Mouse (Mus musculus) left cerebral cortex, postnatal 4 days (tissue): ENCODE data around the gene Slc9a8. TPM values are rescaled to one million over a fixed set of nuclear protein-coding genes. Genes with fewer than 3 reads are reported as not detected.
A peak's percentile ranks its signal among the peaks of the same experiment; 100 is the strongest.
"Not testable (repeated sequence)": the region's sequence is repeated elsewhere in the genome, so short reads cannot be mapped to it uniquely, and the experiment has no call there.

ENCODE experiments used
- DNase-seq: peaks from one replicate; pipeline ENCODE4 v3.0.0-alpha.2; 2022
- intact Hi-C: fragments of 180-260 bp; cut with DNase I; formaldehyde crosslinking; loops from one replicate; pipeline ENCODE4 v1.15.1; 2025
- total RNA-seq, 2 experiments: library from RNA; stranded (reverse); gene quantifications; 2 replicates each; pipeline ENCODE4 v1.2.3; 2021

Gene Slc9a8
- total RNA-seq: 10 to 100 TPM; 33.9 to 42.1 TPM

DNA sequence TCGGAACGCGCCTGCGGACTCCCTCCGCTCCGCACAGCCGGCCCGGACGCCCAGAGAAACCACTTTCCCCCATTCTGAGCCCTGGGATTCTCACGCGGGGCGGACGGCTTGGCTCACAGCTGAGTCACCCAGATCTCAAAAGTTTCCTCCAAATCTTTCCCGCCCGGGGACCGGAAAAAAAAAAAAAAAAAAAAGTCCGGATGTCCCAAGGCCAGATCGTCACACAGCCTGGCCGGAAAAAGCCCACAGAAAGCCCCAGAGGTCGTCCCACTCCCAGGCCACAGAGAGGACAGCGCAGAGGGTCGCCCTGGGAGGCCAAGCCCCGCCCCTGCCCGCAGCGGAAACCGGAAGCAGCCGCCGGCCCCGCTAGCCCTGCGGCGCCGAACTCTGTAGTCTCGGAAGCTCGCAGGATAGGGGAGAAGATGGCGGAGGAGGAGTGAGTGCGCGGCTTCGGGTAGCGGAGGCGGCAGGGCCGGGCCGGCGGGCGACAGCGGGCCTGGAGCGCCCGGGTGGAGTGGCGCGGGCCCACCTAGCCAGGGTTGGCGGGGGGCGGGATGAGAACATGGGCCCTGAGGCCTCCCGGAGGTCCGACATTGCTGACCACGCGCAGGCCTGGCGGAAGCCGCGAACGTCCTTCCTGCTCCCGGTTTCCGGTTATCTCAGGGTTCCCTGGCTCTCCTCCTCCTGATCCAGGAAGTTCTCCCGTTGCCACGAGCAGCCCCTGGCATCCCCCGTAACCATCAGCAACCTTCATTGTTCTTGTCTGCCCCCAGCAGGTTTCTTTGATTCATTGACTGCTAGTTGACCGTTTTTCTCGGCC is at the start of gene Slc9a8:
TSS of gene Slc9a8 (plus strand) at position 383 of the 820 bp plus-strand sequence.
- intact Hi-C loops: no loop called here

GRCm38 (mm10) chr2:167373266-167373665 is 48.2 kb upstream of the Slc9a8 start:
- peak; percentile 83 for DNase-seq
- intact Hi-C loops: no loop called here

More for the DNA sequence above, at the start of gene Slc9a8:
- peak; percentile 95 for DNase-seq

- intact Hi-C loops: no loop called here
Observed at GRCm38 (mm10) chr2:167374191-167374805, 47.2 kb upstream of the Slc9a8 start.

DNA sequence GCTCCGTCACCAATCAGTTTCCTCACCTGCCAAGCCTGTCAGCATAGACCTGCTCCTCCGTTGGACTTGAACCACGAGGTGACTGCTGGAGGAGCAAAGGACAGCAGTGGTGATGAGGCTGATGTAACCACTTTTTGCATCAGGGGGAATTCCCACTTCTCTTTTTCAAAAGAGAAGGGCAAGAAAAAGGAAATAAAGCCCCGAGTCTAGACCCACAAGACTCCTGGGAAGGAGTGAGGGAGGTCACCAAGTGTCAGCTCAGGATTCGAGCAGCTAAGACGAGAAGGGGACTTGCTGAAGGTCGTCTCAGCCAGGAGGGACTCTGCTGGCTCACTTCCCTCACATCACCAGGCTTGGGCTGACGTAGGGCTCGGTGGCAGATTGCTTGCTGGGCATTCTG is 46.4 kb upstream of the Slc9a8 start:
- no peak for DNase-seq

More at GRCm38 (mm10) chr2:167374191-167374805, 47.2 kb upstream of the Slc9a8 start:
- no peak for DNase-seq

GRCm38 (mm10) chr2:167375688-167376087 is 45.8 kb upstream of the Slc9a8 start:
- intact Hi-C loops: no loop called here
- DNase-seq: no peak

More for the DNA sequence above, 46.4 kb upstream of the Slc9a8 start:
- intact Hi-C loops: no loop called here

GRCm38 (mm10) chr2:167376160-167376564 is 45.4 kb upstream of the Slc9a8 start:
- intact Hi-C loops: no loop called here
- DNase-seq: peak; percentile 21

DNA sequence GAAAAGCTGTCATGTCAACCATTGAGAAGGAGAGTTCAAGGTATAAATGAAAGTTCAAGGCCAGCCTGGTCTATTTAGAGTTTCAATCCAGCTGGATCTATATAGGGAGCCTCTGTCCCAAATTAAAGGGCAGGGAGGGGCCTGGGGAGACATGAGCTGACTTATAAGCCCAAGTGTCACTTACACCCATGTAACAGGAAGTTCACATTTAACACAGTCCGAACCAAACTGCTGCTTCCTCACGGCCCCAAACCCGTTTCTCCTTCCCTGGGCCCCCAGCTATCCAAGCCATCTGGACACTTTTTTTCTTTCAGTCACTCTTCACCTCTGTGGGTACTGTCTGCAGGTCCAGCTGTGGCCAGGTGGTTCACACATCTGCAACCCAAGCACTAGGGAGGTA is 43.8 kb upstream of the Slc9a8 start:
- intact Hi-C loops: no loop called here
- DNase-seq: no peak

DNA sequence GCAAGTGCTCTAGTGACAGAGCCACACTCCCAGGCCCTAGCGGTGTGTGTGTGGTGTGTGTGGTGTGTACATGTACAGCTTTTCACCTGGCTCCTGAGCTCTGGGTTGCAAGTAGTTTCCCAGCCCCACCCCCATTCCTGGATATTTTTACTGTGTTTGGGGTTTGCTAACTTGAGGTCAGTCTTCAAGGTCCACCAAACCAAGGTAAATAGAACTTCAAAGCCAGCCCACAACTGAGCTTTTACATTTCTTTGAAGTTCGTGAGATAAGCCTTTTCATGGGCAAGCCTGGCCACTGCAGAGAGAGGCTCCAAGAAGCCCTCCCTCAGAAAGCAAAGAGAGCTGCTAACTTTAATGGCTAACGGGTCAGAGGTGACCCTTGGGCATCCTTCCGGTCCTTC is 42.5 kb upstream of the Slc9a8 start:
- intact Hi-C loops: no loop called here
- no peak for DNase-seq

GRCm38 (mm10) chr2:167380615-167381285 is 40.8 kb upstream of the Slc9a8 start:
- intact Hi-C loops: no loop called here
- DNase-seq: no peak

DNA sequence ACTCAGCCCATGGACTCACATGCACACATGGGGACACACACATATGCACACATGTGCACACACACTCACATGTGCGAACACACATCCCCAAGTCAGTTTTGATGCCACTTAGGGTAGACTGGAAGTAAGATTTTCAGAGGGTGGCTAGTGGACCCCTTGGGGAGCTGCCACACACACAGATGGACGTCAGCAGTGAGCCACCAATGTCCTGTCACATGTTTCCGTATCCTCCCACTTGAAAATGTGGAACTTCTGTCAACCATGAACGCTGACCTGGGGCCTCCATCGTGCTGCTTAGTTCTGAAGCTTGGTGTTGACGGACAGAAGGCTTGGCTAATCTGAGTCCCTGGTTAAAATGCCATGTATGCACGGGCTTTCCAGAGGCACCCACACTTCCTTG is 39.9 kb upstream of the Slc9a8 start:
- no peak for DNase-seq
- intact Hi-C loops: no loop called here

- intact Hi-C loops: no loop called here
- DNase-seq: no peak
Observed at GRCm38 (mm10) chr2:167382389-167382788, 39.1 kb upstream of the Slc9a8 start.

GRCm38 (mm10) chr2:167383666-167384083 is 37.8 kb upstream of the Slc9a8 start:
- intact Hi-C loops: no loop called here
- DNase-seq: no peak

- no peak for DNase-seq
Observed at GRCm38 (mm10) chr2:167386456-167386855, 35.1 kb upstream of the Slc9a8 start.

DNA sequence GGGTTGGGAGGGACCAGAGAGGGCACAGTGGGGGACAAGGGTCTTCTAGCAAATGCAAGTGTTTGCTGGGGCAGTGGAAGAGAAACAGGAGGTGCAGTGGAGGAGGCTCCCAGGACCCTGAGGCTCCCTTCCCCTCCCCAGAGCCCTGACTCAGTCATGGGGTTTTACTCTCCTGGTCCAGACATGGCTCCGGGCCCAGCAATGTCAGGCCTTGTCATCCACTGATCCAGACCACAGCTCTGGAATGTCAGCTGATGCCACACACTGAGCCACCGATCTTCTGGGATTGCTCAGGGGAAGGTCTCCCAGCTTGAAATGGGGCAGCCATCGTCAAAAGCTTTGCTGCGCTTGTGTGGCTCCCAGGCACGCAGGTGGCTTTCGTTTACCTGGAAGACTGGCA is 34.5 kb upstream of the Slc9a8 start:
- no peak for DNase-seq
- intact Hi-C loops: no loop called here

More at GRCm38 (mm10) chr2:167386456-167386855, 35.1 kb upstream of the Slc9a8 start:
- intact Hi-C loops: no loop called here

GRCm38 (mm10) chr2:167394426-167394825 is 27.1 kb upstream of the Slc9a8 start:
- intact Hi-C loops: no loop called here
- no peak for DNase-seq

DNA sequence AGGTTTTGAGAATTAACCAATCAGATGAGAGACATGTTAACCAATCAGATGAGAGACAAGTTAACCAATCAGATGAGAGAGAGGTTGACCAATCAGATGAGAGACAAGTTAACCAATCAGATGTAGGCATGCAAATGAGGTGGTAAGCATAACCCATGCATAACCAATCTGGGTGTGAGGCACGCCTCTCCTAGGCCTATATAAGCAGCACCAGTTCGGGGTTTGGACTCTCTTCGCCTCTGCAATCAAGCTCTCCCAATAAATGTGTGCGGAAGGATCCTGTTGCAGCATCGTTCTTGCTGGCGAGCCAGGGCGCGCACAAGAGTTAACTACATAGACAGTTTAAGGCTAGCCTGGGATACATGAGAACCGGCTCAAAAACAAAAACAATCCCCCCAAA is 25.1 kb upstream of the Slc9a8 start:
- intact Hi-C loops, DNase-seq: not testable (repeated sequence)

DNA sequence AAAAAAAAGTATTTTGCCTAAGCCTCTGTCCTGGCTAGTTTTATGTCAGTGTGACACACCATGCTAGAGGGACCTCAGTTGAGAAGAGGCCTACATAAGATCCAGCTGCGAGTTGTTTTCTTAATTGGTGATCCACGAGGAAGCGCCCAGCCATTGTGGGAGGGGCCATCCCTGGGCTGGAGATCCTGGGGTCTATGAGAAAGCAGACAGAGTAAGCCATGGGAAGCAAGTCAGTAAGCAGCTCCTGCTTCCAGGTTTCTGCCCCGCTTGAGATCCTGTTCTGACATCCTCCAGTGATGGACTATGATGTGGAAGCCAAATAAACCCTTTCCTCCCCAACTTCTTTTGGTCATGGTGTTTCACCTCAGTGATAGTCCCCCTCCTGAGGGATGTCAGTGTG is 22.5 kb upstream of the Slc9a8 start:
- DNase-seq: no peak
- intact Hi-C loops: no loop called here

DNA sequence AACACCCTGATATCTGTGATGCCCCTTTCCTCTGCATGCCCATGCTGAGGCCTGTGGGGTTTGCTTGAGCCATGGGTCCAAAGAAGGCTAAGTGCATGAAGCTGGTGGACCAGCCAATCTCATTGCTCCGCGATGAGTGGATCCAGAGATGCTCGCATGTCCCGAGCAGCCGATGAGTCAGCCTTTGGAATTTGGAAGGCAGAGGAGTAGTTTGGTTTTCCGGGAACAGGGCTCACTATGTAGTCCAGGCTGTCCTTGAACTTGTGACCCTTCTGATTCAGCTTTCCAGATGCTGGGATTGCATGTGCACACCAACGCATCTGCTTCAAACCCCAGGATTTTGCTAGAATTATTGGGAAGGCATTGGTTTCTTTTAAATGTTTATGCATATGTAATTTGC is 21.9 kb upstream of the Slc9a8 start:
- DNase-seq: no peak
- intact Hi-C loops: no loop called here

- no peak for DNase-seq
- intact Hi-C loops: no loop called here
Observed at GRCm38 (mm10) chr2:167403085-167403484, 18.4 kb upstream of the Slc9a8 start.

- intact Hi-C loops: no loop called here
Observed at GRCm38 (mm10) chr2:167405101-167405880, 16.2 kb upstream of the Slc9a8 start.

More at GRCm38 (mm10) chr2:167405101-167405880, 16.2 kb upstream of the Slc9a8 start:
- no peak for DNase-seq
